Mouse (Mus musculus) midbrain, embryonic 10.5 days (tissue): ENCODE data around the gene Ctnna2. TPM values are rescaled to one million over a fixed set of nuclear protein-coding genes. Genes with fewer than 3 reads are reported as not detected.

Source experiments
- DNase-seq: peaks from one replicate; pipeline ENCODE4 v3.0.0-alpha.2; 2017; ENCODE audit warnings: low spot score
- H3K27ac ChIP-seq: fragments of 300-500 bp; sonication (generic); replicated peaks from 2 replicates; pipeline ENCODE4 v1.5.1; 2016; ENCODE audit warnings: mild to moderate bottlenecking
- H3K27me3 ChIP-seq: fragments of 300-500 bp; sonication (generic); 2 replicates; pipeline ENCODE4 v1.6.1; 2016; ENCODE audit warnings: low read depth, mild to moderate bottlenecking; ENCODE audit not compliant: poor library complexity, severe bottlenecking
- H3K36me3 ChIP-seq: fragments of 300-500 bp; sonication (generic); 2 replicates; pipeline ENCODE4 v1.6.1; 2016; ENCODE audit warnings: mild to moderate bottlenecking, moderate library complexity
- H3K4me1 ChIP-seq: fragments of 300-500 bp; sonication (generic); 2 replicates; pipeline ENCODE4 v1.6.1; 2016
- H3K4me3 ChIP-seq: fragments of 300-500 bp; sonication (generic); 2 replicates; pipeline ENCODE4 v1.5.1; 2016; ENCODE audit warnings: mild to moderate bottlenecking, moderate library complexity
- H3K9me3 ChIP-seq: fragments of 300-500 bp; sonication (generic); replicated peaks from 2 replicates; pipeline ENCODE4 v1.6.1; 2016; ENCODE audit warnings: mild to moderate bottlenecking
- WGBS: fragments of 180-500 bp; shearing (Covaris S2); methylation state at CpG from one replicate; pipeline ENCODE4 v1.1.7; 2016; 5-methylcytosine and 5-hydroxymethylcytosine counted together
- polyA plus RNA-seq: library from polyadenylated mRNA; unstranded; fragments of >200 nt; fragmentation: Nextera tagmentation; extraction: Ambion mirVana; gene quantifications from 2 replicates; pipeline ENCODE4 v1.2.1, GENCODE M21; 2016

Gene Ctnna2
- polyA plus RNA-seq, 1 experiment from 2014 or later, result 21.6 TPM

- Histone ChIP-seq H3K4me3 (no peak overlapping the region), H3K4me1 (no peaks in the 10 kb centered on the region), H3K36me3 (no peaks in the 10 kb centered on the region), H3K27me3 (no peaks in the 10 kb centered on the region), H3K27ac (no peak overlapping the region), H3K9me3 (no peaks in the 10 kb centered on the region)
- DNase-seq, result no peak
- 72% methylated on average over 9 of the region's 9 CpGs for WGBS
Observed at GRCm38 (mm10) chr6:77357748-77358470, 621.6 kb downstream of the Ctnna2 start.

GRCm38 (mm10) chr6:77354826-77355225 is 624.7 kb downstream of the Ctnna2 start:
- Histone ChIP-seq H3K27ac (no peak overlapping the region), H3K4me1 (no peaks in the 10 kb centered on the region), H3K36me3 (no peaks in the 10 kb centered on the region), H3K9me3 (no peaks in the 10 kb centered on the region), H3K27me3 (no peaks in the 10 kb centered on the region), H3K4me3 (no peak overlapping the region)
- 72% methylated on average over 1 of the region's 1 CpGs for WGBS
- DNase-seq, result no peak

- Histone ChIP-seq H3K27ac (no peak overlapping the region), H3K27me3 (no peaks in the 10 kb centered on the region), H3K9me3 (no peaks in the 10 kb centered on the region), H3K4me3 (no peak overlapping the region), H3K36me3 (no peaks in the 10 kb centered on the region), H3K4me1 (peaks cover 4% of the 10 kb centered on the region; the same call in 1 of the 2 replicates)
- DNase-seq, result no peak
Observed at GRCm38 (mm10) chr6:77343781-77344180, 635.7 kb downstream of the Ctnna2 start.

- H3K4me1 ChIP-seq, result no peaks in the 10 kb centered on the region
- no peaks in the 10 kb centered on the region for H3K27me3 ChIP-seq
- no peak overlapping the region for H3K4me3 ChIP-seq
- 80% methylated on average over 2 of the region's 2 CpGs for WGBS
- no peak for DNase-seq
- no peak overlapping the region for H3K27ac ChIP-seq
- no peaks in the 10 kb centered on the region for H3K36me3 ChIP-seq
- H3K9me3 ChIP-seq, result no peaks in the 10 kb centered on the region
Observed at GRCm38 (mm10) chr6:77335537-77335936, 644.0 kb downstream of the Ctnna2 start.

GRCm38 (mm10) chr6:77324748-77325147 is 654.8 kb downstream of the Ctnna2 start:
- Histone ChIP-seq H3K4me1 (no peaks in the 10 kb centered on the region), H3K4me3 (no peak overlapping the region), H3K27ac (no peak overlapping the region), H3K27me3 (no peaks in the 10 kb centered on the region), H3K36me3 (no peaks in the 10 kb centered on the region), H3K9me3 (no peaks in the 10 kb centered on the region)
- DNase-seq, result no peak
- 80% methylated on average over 3 of the region's 3 CpGs for WGBS

- Histone ChIP-seq H3K27ac (no peak overlapping the region), H3K36me3 (no peaks in the 10 kb centered on the region), H3K27me3 (no peaks in the 10 kb centered on the region), H3K9me3 (no peaks in the 10 kb centered on the region), H3K4me1 (no peaks in the 10 kb centered on the region), H3K4me3 (no peak overlapping the region)
- 92% methylated on average over 1 of the region's 1 CpGs for WGBS
- no peak for DNase-seq
Observed at GRCm38 (mm10) chr6:77324327-77324726, 655.2 kb downstream of the Ctnna2 start.

- Histone ChIP-seq H3K4me1 (peaks cover 6% of the 10 kb centered on the region; the same call in 1 of the 2 replicates), H3K9me3 (no peaks in the 10 kb centered on the region), H3K27me3 (no peaks in the 10 kb centered on the region), H3K4me3 (no peak overlapping the region), H3K27ac (no peak overlapping the region), H3K36me3 (no peaks in the 10 kb centered on the region)
- no peak for DNase-seq
- 88% methylated on average over 3 of the region's 3 CpGs for WGBS
Observed at GRCm38 (mm10) chr6:77306796-77307195, 672.7 kb downstream of the Ctnna2 start.

GRCm38 (mm10) chr6:77301305-77301704 is 678.2 kb downstream of the Ctnna2 start:
- H3K36me3 ChIP-seq, result no peaks in the 10 kb centered on the region
- H3K4me3 ChIP-seq, result no peak overlapping the region
- no peaks in the 10 kb centered on the region for H3K27me3 ChIP-seq
- WGBS, result 95% methylated on average over 1 of the region's 1 CpGs
- H3K4me1 ChIP-seq, result peaks cover 6% of the 10 kb centered on the region; the same call in 1 of the 2 replicates
- no peaks in the 10 kb centered on the region for H3K9me3 ChIP-seq
- no peak for DNase-seq
- H3K27ac ChIP-seq, result no peak overlapping the region

- DNase-seq, result no peak
- 84% methylated on average over 6 of the region's 6 CpGs for WGBS
- Histone ChIP-seq H3K4me1 (peaks cover 8% of the 10 kb centered on the region), H3K4me3 (no peak overlapping the region), H3K27ac (no peak overlapping the region), H3K9me3 (no peaks in the 10 kb centered on the region), H3K27me3 (no peaks in the 10 kb centered on the region), H3K36me3 (no peaks in the 10 kb centered on the region)
Observed at GRCm38 (mm10) chr6:77291415-77291814, 688.1 kb downstream of the Ctnna2 start.

GRCm38 (mm10) chr6:77288402-77288801 is 691.1 kb downstream of the Ctnna2 start:
- DNase-seq, result no peak
- H3K27me3 ChIP-seq, result no peaks in the 10 kb centered on the region
- no peaks in the 10 kb centered on the region for H3K36me3 ChIP-seq
- H3K27ac ChIP-seq, result no peak overlapping the region
- no peaks in the 10 kb centered on the region for H3K4me1 ChIP-seq
- H3K9me3 ChIP-seq, result no peaks in the 10 kb centered on the region
- H3K4me3 ChIP-seq, result no peak overlapping the region

GRCm38 (mm10) chr6:77286317-77286716 is 693.2 kb downstream of the Ctnna2 start:
- Histone ChIP-seq H3K4me1 (no peaks in the 10 kb centered on the region), H3K27me3 (no peaks in the 10 kb centered on the region), H3K27ac (no peak overlapping the region), H3K9me3 (no peaks in the 10 kb centered on the region), H3K36me3 (no peaks in the 10 kb centered on the region), H3K4me3 (no peak overlapping the region)
- 92% methylated on average over 5 of the region's 5 CpGs for WGBS
- no peak for DNase-seq

- no peaks in the 10 kb centered on the region for H3K4me1 ChIP-seq
- H3K9me3 ChIP-seq, result no peaks in the 10 kb centered on the region
- no peak for DNase-seq
- 91% methylated on average over 5 of the region's 5 CpGs for WGBS
- no peak overlapping the region for H3K27ac ChIP-seq
- no peak overlapping the region for H3K4me3 ChIP-seq
- no peaks in the 10 kb centered on the region for H3K27me3 ChIP-seq
- H3K36me3 ChIP-seq, result no peaks in the 10 kb centered on the region
Observed at GRCm38 (mm10) chr6:77278794-77279193, 700.7 kb downstream of the Ctnna2 start.

- no peaks in the 10 kb centered on the region for H3K27me3 ChIP-seq
- no peak overlapping the region for H3K4me3 ChIP-seq
- H3K36me3 ChIP-seq, result no peaks in the 10 kb centered on the region
- WGBS, result 73% methylated on average over 3 of the region's 3 CpGs
- no peak overlapping the region for H3K27ac ChIP-seq
- DNase-seq, result no peak
- peaks cover 7% of the 10 kb centered on the region; the same call in 1 of the 2 replicates for H3K4me1 ChIP-seq
- no peaks in the 10 kb centered on the region for H3K9me3 ChIP-seq
Observed at GRCm38 (mm10) chr6:77265163-77265562, 714.3 kb downstream of the Ctnna2 start.
